Comparison of ENCODE assay signal across 22 mouse cellular contexts in genomic region chr12:31401930-31402329, GRCm38 (mm10). TPM values are rescaled to one million over a fixed set of nuclear protein-coding genes. Genes with fewer than 3 reads are reported as not detected.
"Had no signal": no experiment of that assay in that cellular context is flagged by ENCODE, and none has a peak within 500 bp of the region (broad histone marks: within the 10 kb centered on the region; RNA-seq: fewer than 3 reads in every experiment).

No protein-coding gene starts in this region.

- H3K27ac ChIP-seq: lung, embryonic 15.5 days; macrophage; midbrain, embryonic 13.5 days; midbrain, embryonic 15.5 days; neural tube, embryonic 12.5 days; stomach, embryonic 15.5 days; stomach, postnatal 0 days had no signal

- H3K9ac ChIP-seq: lung, embryonic 15.5 days; midbrain, embryonic 13.5 days; midbrain, embryonic 15.5 days; neural tube, embryonic 12.5 days; stomach, embryonic 15.5 days had no signal

- H3K36me3 ChIP-seq: lung, embryonic 15.5 days; midbrain, embryonic 13.5 days; midbrain, embryonic 15.5 days; neural tube, embryonic 12.5 days; stomach, embryonic 15.5 days had no signal

- DNase-seq: lung, adult 2 months; lung, postnatal 14 days; lung, postnatal 36 days; right cerebral cortex, postnatal 14 days; thymus, adult 2 months; thymus, postnatal 25 days; thymus, postnatal 4 days had no signal

- H3K4me1 ChIP-seq: lung, embryonic 15.5 days; megakaryocyte, embryonic 14.5 days; midbrain, embryonic 13.5 days; midbrain, embryonic 15.5 days; neural tube, embryonic 12.5 days; stomach, embryonic 15.5 days had no signal

- H3K4me3 ChIP-seq: lung, embryonic 15.5 days; megakaryocyte, embryonic 14.5 days; midbrain, embryonic 13.5 days; midbrain, embryonic 15.5 days; neural tube, embryonic 12.5 days; stomach, embryonic 15.5 days had no signal

- H3K27me3 ChIP-seq: lung, embryonic 15.5 days; midbrain, embryonic 13.5 days; midbrain, embryonic 15.5 days; neural tube, embryonic 12.5 days; stomach, embryonic 15.5 days had no signal

RNA-seq across cellular contexts. Expression of gene Slc26a3, which starts 11.3 kb away (rescaled TPM):
- total RNA-seq: megakaryocyte progenitor cell, adult 5-6 weeks; midbrain, postnatal 0 days; monocyte, adult 5-6 weeks; neutrophil, adult 5-6 weeks had no signal
- polyA plus RNA-seq: lung, embryonic 15.5 days; lung, postnatal 0 days; macrophage; midbrain, embryonic 11.5 days; midbrain, embryonic 13.5 days; neural tube, embryonic 12.5 days; spleen, adult 2 months had no signal
